Mouse (Mus musculus) limb, embryonic 12.5 days (tissue): ENCODE data around the gene Ccdc59. TPM values are rescaled to one million over a fixed set of nuclear protein-coding genes. Genes with fewer than 3 reads are reported as not detected.

Experiments used
- ATAC-seq: fragments of 200-750 bp; cut with Nextera tagmentation; 2 replicates; pipeline ENCODE4 v1.8.0; 2017; ENCODE audit warnings: low read depth, moderate TSS enrichment; ENCODE audit not compliant: insufficient number of reproducible peaks, insufficient read depth, low FRiP score, low TSS enrichment
- H3K27ac ChIP-seq: fragments of 300-500 bp; sonication (generic); 2 replicates; pipeline ENCODE4 v1.5.1; 2016; ENCODE audit warnings: mild to moderate bottlenecking, moderate library complexity
- H3K27me3 ChIP-seq: fragments of 300-500 bp; sonication (generic); 2 replicates; pipeline ENCODE4 v1.6.1; 2016; ENCODE audit warnings: mild to moderate bottlenecking, moderate library complexity
- H3K36me3 ChIP-seq: fragments of 300-500 bp; sonication (generic); 2 replicates; pipeline ENCODE4 v1.6.1; 2016; ENCODE audit warnings: mild to moderate bottlenecking, moderate library complexity
- H3K4me1 ChIP-seq: fragments of 300-500 bp; sonication (generic); replicated peaks from 2 replicates; pipeline ENCODE4 v1.6.1; 2016
- H3K4me2 ChIP-seq: fragments of 300-500 bp; sonication (generic); 2 replicates; pipeline ENCODE4 v1.6.1; 2016; ENCODE audit warnings: mild to moderate bottlenecking, moderate library complexity
- H3K4me3 ChIP-seq: fragments of 300-500 bp; sonication (generic); replicated peaks from 2 replicates; pipeline ENCODE4 v1.5.1; 2016; ENCODE audit warnings: mild to moderate bottlenecking
- H3K9ac ChIP-seq: fragments of 300-500 bp; sonication (generic); replicated peaks from 2 replicates; pipeline ENCODE4 v1.6.1; 2016; ENCODE audit warnings: mild to moderate bottlenecking, moderate library complexity
- H3K9me3 ChIP-seq: fragments of 300-500 bp; sonication (generic); 2 replicates; pipeline ENCODE4 v1.6.1; 2016; ENCODE audit warnings: mild to moderate bottlenecking, moderate library complexity
- WGBS: fragments of 180-500 bp; shearing (Covaris S2); methylation state at CpG from one replicate; pipeline ENCODE4 v1.1.7; 2016; 5-methylcytosine and 5-hydroxymethylcytosine counted together
- polyA plus RNA-seq: library from polyadenylated mRNA; unstranded; fragments of >200 nt; fragmentation: Nextera tagmentation; extraction: Ambion mirVana; gene quantifications from 2 replicates; pipeline ENCODE4 v1.2.1, GENCODE M21; 2016

The Ccdc59 gene
- polyA plus RNA-seq, 1 experiment from 2014 or later: 68.0 TPM

DNA sequence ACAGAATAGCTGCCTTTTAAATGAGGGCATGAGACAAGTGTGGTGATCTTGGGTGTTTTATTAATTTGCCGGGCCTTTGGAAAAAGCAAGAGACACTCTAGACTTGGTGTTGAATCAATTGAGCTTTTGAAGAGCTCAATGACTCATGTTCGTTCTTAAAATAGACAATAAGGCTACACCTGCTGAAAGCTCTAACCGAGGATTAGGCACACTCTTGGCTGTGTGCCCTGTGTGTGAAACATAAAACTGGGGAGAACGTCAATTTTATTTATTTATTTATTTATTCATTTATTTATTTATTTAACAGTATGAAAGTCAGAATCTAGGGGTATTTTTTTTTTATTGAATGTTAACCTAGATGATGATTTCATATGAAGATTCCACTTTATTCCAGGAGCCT, 10.3 kb downstream of the Ccdc59 start:
- Histone ChIP-seq H3K36me3 (peaks cover 44% of the 10 kb centered on the region), H3K4me2 (no peak overlapping the region), H3K4me1 (no peaks in the 10 kb centered on the region), H3K9me3 (no peaks in the 10 kb centered on the region), H3K4me3 (no peak overlapping the region), H3K9ac (no peak overlapping the region), H3K27me3 (no peaks in the 10 kb centered on the region), H3K27ac (no peak overlapping the region)
- no peak for ATAC-seq
- WGBS: 89% methylated on average over 4 of the region's 4 CpGs

DNA sequence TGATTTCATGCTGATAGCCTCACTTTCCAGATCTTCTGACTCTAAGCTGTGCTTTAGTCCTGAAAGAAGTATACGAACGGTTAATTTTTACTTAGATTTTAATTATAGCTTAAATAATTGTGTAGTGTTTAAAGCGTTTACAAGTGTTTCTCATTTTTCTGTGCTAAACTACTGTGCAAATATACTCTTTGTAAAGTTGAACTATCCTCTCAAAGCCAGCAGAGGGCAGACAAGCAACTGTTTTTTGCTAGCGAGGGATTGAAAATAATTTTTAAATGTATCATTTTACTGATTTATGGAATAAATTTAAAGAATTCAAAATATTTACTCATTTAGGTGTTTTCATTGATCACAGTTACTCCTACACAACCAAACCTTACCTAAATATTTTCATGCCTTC, 26.4 kb downstream of the Ccdc59 start:
- Histone ChIP-seq H3K4me2 (no peak overlapping the region), H3K4me1 (no peaks in the 10 kb centered on the region), H3K27ac (no peak overlapping the region), H3K36me3 (no peaks in the 10 kb centered on the region), H3K9ac (no peak overlapping the region), H3K4me3 (no peak overlapping the region), H3K9me3 (no peaks in the 10 kb centered on the region), H3K27me3 (no peaks in the 10 kb centered on the region)
- WGBS: 36% methylated on average over 4 of the region's 4 CpGs
- ATAC-seq: no peak

Other genes starting within 250 kb of the Ccdc59 start
- gene Mettl25, start 313 bp downstream of the Ccdc59 start, polyA plus RNA-seq: 12.7 and 14.2 TPM in 2 replicates